Mouse (Mus musculus): ENCODE data around the gene Klhl32. TPM values are rescaled to one million over a fixed set of nuclear protein-coding genes. Genes with fewer than 3 reads are reported as not detected.
A peak's percentile ranks its signal among the peaks of the same experiment; 100 is the strongest.

The Klhl32 gene
- total RNA-seq, 1 experiment from 2014 or later = 3.4 TPM

DNA sequence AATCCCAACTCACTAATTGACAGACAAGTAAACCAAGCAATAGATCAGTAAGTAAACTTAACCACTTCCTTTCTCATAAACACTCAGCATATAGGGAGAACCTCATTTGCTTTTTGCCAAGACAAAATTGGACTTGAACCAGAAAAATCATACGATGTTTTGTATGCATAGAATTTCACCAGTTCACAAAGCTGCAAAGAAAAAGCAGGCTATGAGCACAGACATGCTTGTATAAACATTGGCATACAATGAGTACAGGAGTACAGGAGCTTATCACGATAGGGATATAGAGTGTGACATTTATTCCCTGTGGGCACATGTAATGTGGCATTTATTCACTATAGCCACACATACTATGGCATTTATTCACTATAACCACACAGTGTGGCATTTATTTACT, 220.5 kb downstream of the Klhl32 start:
- DNase-seq = no peak

- DNase-seq = no peak
These were observed 223.1 kb downstream of the Klhl32 start for GRCm38 (mm10) chr4:24627871-24628270.

DNA sequence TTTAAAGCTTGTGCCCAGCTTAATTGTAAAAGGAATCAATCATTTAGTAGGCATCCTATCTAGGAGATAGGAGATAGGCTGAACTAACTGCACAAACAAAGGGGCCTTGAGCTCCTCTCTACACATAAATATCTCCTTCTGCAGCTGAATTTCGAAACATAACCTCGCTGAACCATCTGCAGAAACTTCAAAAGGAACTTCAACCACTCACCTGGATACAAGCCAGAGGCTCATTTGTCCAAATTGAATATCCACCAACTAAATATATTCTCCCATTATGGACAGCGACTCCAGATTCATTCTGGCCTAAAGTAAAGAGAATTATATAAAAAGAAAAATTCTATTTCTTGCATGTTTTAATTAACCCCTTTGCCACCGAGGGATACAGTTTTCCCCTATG, 224.2 kb downstream of the Klhl32 start:
- peak; percentile 36 for DNase-seq

- DNase-seq = peak; percentile 49
These were observed 224.9 kb downstream of the Klhl32 start for GRCm38 (mm10) chr4:24625951-24626584.

GRCm38 (mm10) chr4:24621422-24622187, 229.3 kb downstream of the Klhl32 start:
- DNase-seq = no peak

GRCm38 (mm10) chr4:24620440-24620839, 230.5 kb downstream of the Klhl32 start:
- no peak for DNase-seq

- no peak for DNase-seq
These were observed 230.9 kb downstream of the Klhl32 start for GRCm38 (mm10) chr4:24620005-24620404.

DNA sequence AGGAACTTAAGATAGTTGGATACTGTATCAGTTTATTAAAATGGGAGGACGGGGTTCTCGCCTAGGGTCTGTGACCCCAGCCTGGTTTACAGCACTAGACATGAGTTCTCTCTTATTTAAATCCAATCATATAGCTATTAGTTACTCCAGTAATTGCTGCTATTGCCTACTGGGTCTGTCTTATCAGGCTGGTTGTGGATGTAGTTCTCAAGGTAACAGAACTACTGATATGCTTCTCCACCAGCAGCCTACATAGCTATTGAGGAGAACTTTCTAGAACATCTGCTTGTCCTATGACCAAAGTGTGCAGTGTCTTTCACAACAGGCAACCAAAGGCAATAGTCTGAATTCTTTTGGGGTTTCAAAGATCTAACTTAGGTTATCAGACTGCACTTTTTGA, 241.4 kb downstream of the Klhl32 start:
- DNase-seq = no peak

GRCm38 (mm10) chr4:24609085-24609484, 241.8 kb downstream of the Klhl32 start:
- DNase-seq = no peak

DNA sequence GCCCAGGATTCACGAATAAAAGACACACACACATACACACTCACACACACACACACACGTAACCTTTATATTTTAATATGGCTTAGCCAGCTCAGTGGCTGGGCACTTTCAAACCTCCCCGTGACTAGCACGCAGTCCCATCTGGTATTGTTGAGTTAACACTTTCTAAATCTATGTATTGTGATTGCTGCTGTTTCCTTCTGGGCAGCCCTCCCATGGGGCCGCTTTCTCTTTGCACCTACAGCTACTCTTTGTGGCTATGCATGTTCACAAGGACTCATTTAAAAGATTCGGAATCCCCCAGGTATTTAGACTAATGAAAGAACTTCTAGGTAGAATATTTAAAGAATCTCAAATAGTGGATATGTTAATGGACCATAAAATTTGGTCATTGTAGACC, 249.2 kb downstream of the Klhl32 start:
- no peak for DNase-seq

- no peak for DNase-seq
These were observed 252.3 kb downstream of the Klhl32 start for GRCm38 (mm10) chr4:24598637-24599036.

DNA sequence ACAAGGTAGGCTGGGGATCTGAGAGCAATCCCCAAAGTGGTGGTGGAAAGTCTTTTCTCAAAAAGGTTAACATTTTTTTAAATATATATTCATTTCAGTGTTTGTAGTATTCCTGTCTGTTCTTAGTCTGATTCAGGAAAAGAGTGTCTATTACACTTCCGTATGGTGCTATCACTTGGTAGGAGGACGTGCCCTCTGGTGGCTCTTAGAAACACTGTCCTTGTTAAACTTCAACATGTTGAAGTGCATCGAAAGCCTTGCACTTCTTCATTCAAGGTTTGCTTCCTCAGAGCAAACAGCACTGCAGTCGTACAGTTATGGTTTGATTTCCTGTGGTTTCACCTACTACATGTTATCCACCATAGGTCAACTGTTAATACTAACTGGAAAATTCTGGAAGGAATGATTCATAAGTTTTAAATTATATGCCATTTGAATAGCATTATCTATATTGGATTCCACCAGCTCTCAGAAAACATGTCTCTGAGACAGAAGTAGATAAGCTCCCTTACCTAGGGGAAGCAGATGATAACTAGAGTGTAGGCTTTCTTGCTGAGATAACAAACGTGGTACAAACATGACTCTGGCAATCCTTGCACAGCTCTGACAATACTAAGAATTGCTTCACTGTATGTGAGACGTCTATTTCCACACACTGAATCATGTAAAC, 253.8 kb downstream of the Klhl32 start:
- DNase-seq = no peak

- DNase-seq = no peak
These were observed 256.1 kb downstream of the Klhl32 start for GRCm38 (mm10) chr4:24594824-24595223.

DNA sequence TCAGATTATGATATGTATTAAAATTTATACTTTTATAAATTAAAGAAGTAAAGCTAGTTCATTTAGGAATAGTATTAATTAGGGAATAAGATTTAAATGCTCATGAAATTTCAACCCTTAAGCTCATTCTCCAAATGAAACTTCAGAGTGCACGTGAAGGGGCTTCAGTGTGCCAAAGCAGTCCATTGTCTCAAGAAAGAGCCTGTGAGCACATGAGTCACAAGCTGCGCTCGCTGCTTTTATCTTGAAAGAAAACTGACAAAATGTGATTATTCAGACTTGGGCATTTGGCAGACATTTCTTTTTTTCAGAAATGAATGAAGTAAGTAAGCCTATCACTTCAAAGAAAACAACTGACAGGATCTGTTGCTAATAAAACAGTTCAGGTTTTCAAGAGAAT, 266.9 kb downstream of the Klhl32 start:
- DNase-seq = no peak

DNA sequence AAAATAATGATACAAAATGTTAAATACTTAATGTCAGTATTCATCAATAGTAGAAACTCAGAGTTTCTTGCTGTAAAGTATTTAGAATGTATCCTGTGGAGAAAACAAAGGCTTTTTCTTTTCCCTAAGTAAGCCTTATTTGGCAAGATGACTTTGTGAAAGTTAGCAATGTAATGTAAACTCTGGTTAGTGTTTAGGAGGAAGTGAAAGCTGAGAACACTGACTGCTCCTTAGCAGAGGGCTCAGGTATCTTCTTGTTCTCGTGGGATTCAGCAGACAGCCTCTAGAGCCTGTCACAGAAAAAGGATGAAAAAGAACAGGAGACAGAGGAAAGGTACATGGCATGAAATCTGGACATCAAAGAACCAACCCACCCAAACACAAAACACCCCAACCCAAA, 268.6 kb downstream of the Klhl32 start:
- DNase-seq = no peak

- DNase-seq = no peak
These were observed 273.3 kb downstream of the Klhl32 start for GRCm38 (mm10) chr4:24577594-24577993.

DNA sequence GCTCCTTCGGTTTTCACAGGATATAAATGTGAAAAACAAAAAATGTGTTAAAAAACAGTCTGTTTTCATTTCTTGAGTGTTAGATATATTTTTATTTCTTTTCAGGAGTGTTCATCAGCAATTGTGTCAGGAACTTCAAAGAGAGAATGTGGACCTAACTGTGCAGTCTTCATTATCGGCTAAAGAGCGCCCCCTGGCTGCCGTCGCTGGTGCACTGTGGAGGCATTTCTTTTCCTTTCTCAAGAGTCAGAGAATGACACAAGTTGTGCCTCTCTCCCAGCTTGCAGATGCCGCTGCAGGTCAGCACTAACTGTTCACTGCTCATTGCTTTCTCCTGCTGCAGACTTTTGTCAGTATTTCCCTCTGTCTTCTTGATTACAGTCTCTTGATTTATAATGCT, 276.6 kb downstream of the Klhl32 start:
- peak; percentile 86 for DNase-seq

- no peak for DNase-seq
These were observed 281.9 kb downstream of the Klhl32 start for GRCm38 (mm10) chr4:24568989-24569556.

DNA sequence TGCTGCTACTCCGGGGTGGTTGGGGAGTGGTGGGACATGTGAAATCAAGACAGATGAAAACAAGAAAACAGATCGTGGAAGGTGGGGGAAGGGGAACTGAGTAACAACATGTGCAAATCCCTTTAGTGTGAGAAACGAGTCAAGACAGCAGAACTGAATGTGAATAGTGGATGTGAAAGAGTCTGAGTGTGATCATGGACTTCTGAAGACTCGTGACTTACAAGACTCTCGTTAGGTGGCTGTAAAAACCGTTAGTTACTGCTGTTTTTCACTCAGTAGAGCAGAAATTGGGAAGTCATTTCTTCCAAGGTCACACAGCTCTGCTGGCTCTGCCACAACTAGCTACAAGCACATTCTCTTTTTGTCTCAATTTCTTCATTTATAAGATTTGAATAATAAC, 282.9 kb downstream of the Klhl32 start:
- DNase-seq = no peak

Measured in adrenal gland, postnatal 14 days (tissue).